In genomic region chr11:85925294-85925743, GRCm38 (mm10) we compare ENCODE assay signal across 7 mouse cellular contexts. TPM values are rescaled to one million over a fixed set of nuclear protein-coding genes. Genes with fewer than 3 reads are reported as not detected.
DNase-seq lines count a peak whose midpoint lies in the region; ATAC-seq and TF ChIP-seq lines count a peak whose summit lies in the region.

No protein-coding gene starts in this region.

- H3K27me3 ChIP-seq in CH12.LX (replicated peaks) = peaks cover 43% of the 10 kb centered on the region
- peaks cover 3% of the 10 kb centered on the region; the same call in 1 of the 2 replicates for H3K27me3 ChIP-seq in embryonic facial prominence, embryonic 11.5 days (ENCODE audit: control insufficient read depth, insufficient read depth, low read length)
- peaks cover 45% of the 10 kb centered on the region for H3K27me3 ChIP-seq in heart, embryonic 16.5 days (ENCODE audit: control insufficient read depth, insufficient read depth, low read length)

- WGBS in embryonic facial prominence, embryonic 11.5 days = 9% methylated on average over 19 of the region's 19 CpGs
- WGBS in heart, embryonic 16.5 days = 12% methylated on average over 19 of the region's 19 CpGs

- TF ChIP-seq RAD21 in CH12.LX (IDR thresholded peaks at IDR 0.05; ENCODE audit: low read depth, low read length) = no peak; the same call in 1 of the 2 replicates

- no peak for TF ChIP-seq POLR2A in CH12.LX (IDR thresholded peaks at IDR 0.05; ENCODE audit: low read depth, low read length)

- no peak for ATAC-seq in embryonic facial prominence, embryonic 11.5 days (replicated peaks; ENCODE audit: insufficient number of reproducible peaks, low FRiP score, low TSS enrichment, low read depth)
- no peak for ATAC-seq in heart, embryonic 16.5 days (replicated peaks; ENCODE audit: extremely low read depth, insufficient read depth, low FRiP score)

- H3K4me2 ChIP-seq in CH12.LX (ENCODE audit: insufficient read depth, low read depth, poor library complexity, severe bottlenecking) = peak overlapping the region; percentile 73
- peak overlapping the region; percentile 38 for H3K4me2 ChIP-seq in embryonic facial prominence, embryonic 11.5 days (ENCODE audit: low read depth, low read length)
- peak overlapping the region; percentile 57 for H3K4me2 ChIP-seq in heart, embryonic 16.5 days (ENCODE audit: low read depth, low read length)

- in situ Hi-C loops in CH12.LX (cut with MboI; ENCODE audit: low pct_ligation_motif_present, low pct_unique_long_range_greater_than_20kb, low sequenced_read_pairs) = no loop called here

- 0 out of 4 replicates have a peak, but pooled peaks of 1 of the 2 experiments have one; percentile 1 for TF ChIP-seq CTCF in CH12.LX (conservative IDR thresholded peaks at IDR 0.05 in 1 of 2, IDR thresholded peaks at IDR 0.05 in 1 of 2; ENCODE audit: low read depth in 2 of 2, low read length in 2 of 2)

- dilution Hi-C loops in CH12.LX (cut with MboI; ENCODE audit: extremely low pct_ligation_motif_present, extremely low pct_unique_long_range_greater_than_20kb, low sequenced_read_pairs) = no loop called here

- no peaks in the 10 kb centered on the region for H3K79me2 ChIP-seq in CH12.LX (replicated peaks; ENCODE audit: control insufficient read depth, extremely low read depth, insufficient read depth, poor library complexity, severe bottlenecking)

- peak; percentile 50 for TF ChIP-seq EP300 in CH12.LX (IDR thresholded peaks at IDR 0.05; ENCODE audit: low read length)

- peaks cover 7 to 20% of the 10 kb centered on the region in 2 experiments; a peak in 3 of 4 replicates for H3K4me1 ChIP-seq in CH12.LX (ENCODE audit: control insufficient read depth in 1 of 2, insufficient read depth in 2 of 2)
- peaks cover 2% of the 10 kb centered on the region; the same call in 1 of the 2 replicates for H3K4me1 ChIP-seq in embryonic facial prominence, embryonic 11.5 days (ENCODE audit: control insufficient read depth, insufficient read depth, low read length)
- peaks cover 3% of the 10 kb centered on the region; the same call in 1 of the 2 replicates for H3K4me1 ChIP-seq in heart, embryonic 16.5 days (ENCODE audit: control insufficient read depth, insufficient read depth, low read length)

- DNase-seq in CH12.LX (ENCODE audit: extremely low read depth) (peak; percentile 65), R1 (ENCODE audit: low read depth, low spot score) (peak; percentile 42)
- peak; percentile 54 for DNase-seq in embryonic facial prominence, embryonic 11.5 days (ENCODE audit: low spot score)
- DNase-seq in kidney, postnatal 10 days = peak; percentile 34
- DNase-seq in lung, postnatal 10 days = peak; percentile 46
- peak; percentile 27 for DNase-seq in right cerebral cortex, postnatal 25 days

- peak overlapping the region; percentile 33 to 47 (median 44) for H3K4me3 ChIP-seq in CH12.LX (replicated peaks in 1 of 3; ENCODE audit: low read depth in 2 of 3, low read length in 2 of 3, poor library complexity in 1 of 3)
- 0 out of 2 replicates have a peak overlapping the region, but pooled peaks have one; percentile 0 for H3K4me3 ChIP-seq in embryonic facial prominence, embryonic 11.5 days (ENCODE audit: low read depth, low read length)
- peak overlapping the region; percentile 33 for H3K4me3 ChIP-seq in heart, embryonic 16.5 days (ENCODE audit: low read length)

- no peak overlapping the region for H3K9ac ChIP-seq in CH12.LX (ENCODE audit: insufficient read depth, low read depth)
- H3K9ac ChIP-seq in embryonic facial prominence, embryonic 11.5 days (replicated peaks; ENCODE audit: low read length) = peak overlapping the region; percentile 33; the same call in 1 of the 2 replicates
- no peak overlapping the region for H3K9ac ChIP-seq in heart, embryonic 16.5 days (ENCODE audit: low read length)

- no peak overlapping the region for H3K27ac ChIP-seq in CH12.LX (ENCODE audit: insufficient read depth, low read depth)
- no peak overlapping the region for H3K27ac ChIP-seq in embryonic facial prominence, embryonic 11.5 days (replicated peaks; ENCODE audit: low read depth, low read length)
- H3K27ac ChIP-seq in heart, embryonic 16.5 days (ENCODE audit: low read length) = no peak overlapping the region

- H3K9me3 ChIP-seq in CH12.LX (replicated peaks; ENCODE audit: low read length) = no peaks in the 10 kb centered on the region
- no peaks in the 10 kb centered on the region for H3K9me3 ChIP-seq in embryonic facial prominence, embryonic 11.5 days (replicated peaks; ENCODE audit: control insufficient read depth, low read length)
- H3K9me3 ChIP-seq in heart, embryonic 16.5 days (replicated peaks; ENCODE audit: control insufficient read depth, low read length) = no peaks in the 10 kb centered on the region

- H3K36me3 ChIP-seq in CH12.LX (replicated peaks in 1 of 2; ENCODE audit: control insufficient read depth in 1 of 2, insufficient read depth in 1 of 2, low read length in 1 of 2) = no peaks in the 10 kb centered on the region
- H3K36me3 ChIP-seq in embryonic facial prominence, embryonic 11.5 days (replicated peaks; ENCODE audit: control insufficient read depth, insufficient read depth, low read depth, low read length) = no peaks in the 10 kb centered on the region; the same call in 1 of the 2 replicates
- no peaks in the 10 kb centered on the region for H3K36me3 ChIP-seq in heart, embryonic 16.5 days (ENCODE audit: control insufficient read depth, insufficient read depth)

TF ChIP-seq in CH12.LX, 34 proteins besides CTCF, POLR2A, EP300 and RAD21:
- no peak for TF ChIP-seq RCOR1 (conservative IDR thresholded peaks at IDR 0.05; ENCODE audit: low read depth, low read length)
- no peak for TF ChIP-seq ZKSCAN1 (IDR thresholded peaks at IDR 0.05; ENCODE audit: borderline replicate concordance, low read depth, low read length)
- 0 out of 2 replicates have a peak, but pooled peaks have one; percentile 30 for TF ChIP-seq CHD2 (IDR thresholded peaks at IDR 0.05; ENCODE audit: low read length)
- 0 out of 2 replicates have a peak, but pooled peaks have one; percentile 44 for TF ChIP-seq MEF2A (IDR thresholded peaks at IDR 0.05; ENCODE audit: borderline replicate concordance, low read depth, low read length)
- no peak for TF ChIP-seq MAFK (IDR thresholded peaks at IDR 0.05; ENCODE audit: insufficient replicate concordance, low read length)
- TF ChIP-seq POLR2AphosphoS2 (IDR thresholded peaks at IDR 0.05; ENCODE audit: low read depth, low read length) = no peak
- TF ChIP-seq NELFE (IDR thresholded peaks at IDR 0.05; ENCODE audit: low read depth, low read length) = no peak
- no peak; the same call in 1 of the 2 replicates for TF ChIP-seq SMC3 (IDR thresholded peaks at IDR 0.05; ENCODE audit: low read depth, low read length)
- TF ChIP-seq MAZ (IDR thresholded peaks at IDR 0.05; ENCODE audit: low read depth, low read length) = no peak
- TF ChIP-seq MXI1 (IDR thresholded peaks at IDR 0.05; ENCODE audit: low read depth, low read length) = peak; percentile 52; the same call in 1 of the 2 replicates
- TF ChIP-seq PAX5 (IDR thresholded peaks at IDR 0.05; ENCODE audit: low read length) = no peak
- no peak for TF ChIP-seq ZC3H11A (IDR thresholded peaks at IDR 0.05; ENCODE audit: low read depth, low read length)
- TF ChIP-seq UBTF (IDR thresholded peaks at IDR 0.05; ENCODE audit: low read depth, low read length) = no peak
- peak; percentile 43 for TF ChIP-seq SIN3A (IDR thresholded peaks at IDR 0.05; ENCODE audit: low read length)
- TF ChIP-seq IRF4 (IDR thresholded peaks at IDR 0.05; ENCODE audit: low read depth, low read length) = peak; percentile 38; the same call in 1 of the 2 replicates
- TF ChIP-seq USF2 (conservative IDR thresholded peaks at IDR 0.05; ENCODE audit: low read depth, low read length) = no peak
- TF ChIP-seq BHLHE40 (IDR thresholded peaks at IDR 0.05; ENCODE audit: low read depth, low read length) = peak; percentile 85
- no peak for TF ChIP-seq JUN (IDR thresholded peaks at IDR 0.05; ENCODE audit: insufficient read depth, low read depth, low read length)
- 0 out of 2 replicates have a peak, but pooled peaks have one; percentile 30 for TF ChIP-seq JUND (conservative IDR thresholded peaks at IDR 0.05; ENCODE audit: low read depth, low read length)
- TF ChIP-seq E2F4 (IDR thresholded peaks at IDR 0.05; ENCODE audit: insufficient replicate concordance, low read depth, low read length) = no peak
- peak; percentile 47; the same call in 1 of the 2 replicates for TF ChIP-seq MAX (IDR thresholded peaks at IDR 0.05; ENCODE audit: low read length)
- no peak for TF ChIP-seq USF1 (IDR thresholded peaks at IDR 0.05; ENCODE audit: low read depth, low read length)
- no peak for TF ChIP-seq ZMIZ1 (IDR thresholded peaks at IDR 0.05; ENCODE audit: low read depth, low read length)
- TF ChIP-seq ZNF384 (IDR thresholded peaks at IDR 0.05; ENCODE audit: low read depth, low read length) = no peak
- TF ChIP-seq ELF1 (IDR thresholded peaks at IDR 0.05; ENCODE audit: low read depth, low read length) = 0 out of 2 replicates have a peak, but pooled peaks have one; percentile 37
- no peak for TF ChIP-seq HCFC1 (IDR thresholded peaks at IDR 0.05; ENCODE audit: low read depth, low read length)
- no peak; the same call in 1 of the 2 replicates for TF ChIP-seq TCF12 (IDR thresholded peaks at IDR 0.05; ENCODE audit: low read depth, low read length)
- no peak for TF ChIP-seq GABPA (IDR thresholded peaks at IDR 0.05; ENCODE audit: insufficient replicate concordance, low read depth, low read length)
- TF ChIP-seq MYC (IDR thresholded peaks at IDR 0.05; ENCODE audit: low read depth, low read length) = peak; percentile 39; the same call in 1 of the 2 replicates
- peak; percentile 39; the same call in 1 of the 2 replicates for TF ChIP-seq ETS1 (conservative IDR thresholded peaks at IDR 0.05; ENCODE audit: low read depth, low read length)
- no peak for TF ChIP-seq NRF1 (IDR thresholded peaks at IDR 0.05; ENCODE audit: low read depth, low read length)
- no peak for TF ChIP-seq TBP (conservative IDR thresholded peaks at IDR 0.05; ENCODE audit: low read depth, low read length)
- TF ChIP-seq CHD1 (IDR thresholded peaks at IDR 0.05; ENCODE audit: low read depth, low read length) = no peak
- TF ChIP-seq KAT2A (IDR thresholded peaks at IDR 0.05; ENCODE audit: insufficient replicate concordance, low read length) = no peak

RNA-seq across cellular contexts. Expression of gene Tbx4, which starts 39.1 kb away (rescaled TPM):
- total RNA-seq in CH12.LX (2012; rRNA removed) (not detected in 2 replicates), CH12.LX (2014; rRNA removed) (not detected in 2 replicates)
- not detected in 2 replicates for polyA plus RNA-seq in CH12.LX (2012; ENCODE audit: insufficient read length, low read depth)
- polyA plus RNA-seq in embryonic facial prominence, embryonic 11.5 days (2014; fragmentation: Nextera tagmentation; extraction: Ambion mirVana) = 0.65 and 1.5 TPM in 2 replicates
- 0.72 and 5.0 TPM in 2 replicates for polyA plus RNA-seq in heart, embryonic 16.5 days (2015; fragmentation: Nextera tagmentation; extraction: Ambion mirVana)
